Mouse (Mus musculus): ENCODE measurements around the gene Fgfr2.

The Fgfr2 gene

DNA sequence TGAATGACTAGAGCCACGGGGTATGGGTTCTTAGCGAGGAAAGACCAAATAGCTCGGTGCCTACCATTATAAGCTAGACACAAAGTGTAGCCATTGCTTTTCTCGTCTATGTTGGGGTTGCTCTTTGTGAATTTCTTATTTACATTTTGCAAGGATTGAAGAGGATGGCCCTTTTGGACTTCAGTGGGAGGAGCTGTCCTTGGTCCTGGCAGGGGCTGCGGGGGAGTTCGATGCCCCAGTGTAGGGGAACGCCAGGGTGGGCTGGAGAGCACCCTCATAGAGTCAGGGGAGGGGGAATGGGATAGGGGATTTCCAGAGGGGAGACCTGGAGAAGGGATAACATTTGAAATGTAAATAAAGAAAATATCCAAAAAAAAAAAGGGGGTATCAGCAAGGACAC, 1063.0 kb downstream of the Fgfr2 start:
- no peak for TF ChIP-seq CTCF (conservative IDR thresholded peaks at IDR 0.05; ENCODE audit: low read length)
- TF ChIP-seq NANOG (IDR thresholded peaks at IDR 0.05; ENCODE audit: borderline replicate concordance, low read length): no peak
- TF ChIP-seq POU5F1 (IDR thresholded peaks at IDR 0.05; ENCODE audit: borderline replicate concordance, low read length): no peak
- H3K9me3 ChIP-seq (ENCODE audit: low read length): no peaks in the 10 kb centered on the region
- H3K4me1 ChIP-seq (replicated peaks; ENCODE audit: low read depth, low read length): no peaks in the 10 kb centered on the region; the same call in 1 of the 2 replicates
- H3K36me3 ChIP-seq (ENCODE audit: insufficient read depth, low read length): no peaks in the 10 kb centered on the region
- H3K27me3 ChIP-seq (ENCODE audit: insufficient read depth, low read length): no peaks in the 10 kb centered on the region; the same call in 1 of the 2 replicates
- no peak overlapping the region for H3K4me3 ChIP-seq (replicated peaks; ENCODE audit: low read length)

DNA sequence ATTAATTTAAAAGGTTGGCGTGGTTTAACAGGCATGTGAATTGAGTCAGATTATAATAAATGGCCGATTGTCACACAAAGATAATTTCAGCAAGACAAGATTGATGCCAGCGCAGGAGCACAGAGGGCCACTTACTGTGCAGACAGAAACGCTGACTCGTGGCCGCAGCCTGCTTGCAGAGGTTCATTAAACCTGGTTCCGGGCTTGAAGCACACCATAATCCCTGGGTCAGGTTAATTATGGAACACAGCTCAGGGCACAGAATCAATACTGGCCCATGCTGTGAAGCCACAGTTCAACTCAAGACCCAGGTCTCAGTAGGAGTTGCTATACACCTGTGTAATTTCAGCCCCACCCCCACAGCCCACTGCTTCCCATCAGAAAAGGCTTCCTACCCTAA, 1066.6 kb downstream of the Fgfr2 start:
- H3K9me3 ChIP-seq (ENCODE audit: low read length): no peaks in the 10 kb centered on the region
- H3K4me1 ChIP-seq (replicated peaks; ENCODE audit: low read depth, low read length): no peaks in the 10 kb centered on the region; the same call in 1 of the 2 replicates
- H3K36me3 ChIP-seq (ENCODE audit: insufficient read depth, low read length): no peaks in the 10 kb centered on the region
- no peak overlapping the region for H3K4me3 ChIP-seq (replicated peaks; ENCODE audit: low read length)
- no peaks in the 10 kb centered on the region for H3K27me3 ChIP-seq (ENCODE audit: insufficient read depth, low read length)
- TF ChIP-seq POU5F1 (IDR thresholded peaks at IDR 0.05; ENCODE audit: borderline replicate concordance, low read length) (no peak), CTCF (conservative IDR thresholded peaks at IDR 0.05; ENCODE audit: low read length) (no peak), NANOG (IDR thresholded peaks at IDR 0.05; ENCODE audit: borderline replicate concordance, low read length) (no peak)

DNA sequence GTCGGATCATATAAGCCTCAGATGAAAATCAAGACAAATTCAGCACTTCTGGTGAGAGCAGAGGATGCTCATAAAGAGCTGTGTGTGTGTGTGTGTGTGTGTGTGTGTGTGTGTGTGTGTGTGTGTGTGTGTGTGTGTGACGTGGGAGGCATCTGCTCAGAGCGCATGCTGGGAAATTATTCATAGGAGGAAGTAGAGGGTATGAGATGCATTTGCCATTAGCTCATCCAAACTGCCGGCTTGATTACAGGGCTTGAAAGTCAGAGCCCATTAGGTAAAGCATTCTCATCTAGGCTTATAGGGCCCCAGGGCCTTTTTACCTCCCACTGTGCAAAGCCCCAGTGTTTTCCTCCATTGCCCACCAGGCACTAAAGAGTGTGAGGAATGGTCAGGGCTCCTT, 1076.5 kb downstream of the Fgfr2 start:
- no peaks in the 10 kb centered on the region for H3K36me3 ChIP-seq (ENCODE audit: insufficient read depth, low read length)
- TF ChIP-seq POU5F1 (IDR thresholded peaks at IDR 0.05; ENCODE audit: borderline replicate concordance, low read length) (no peak), NANOG (IDR thresholded peaks at IDR 0.05; ENCODE audit: borderline replicate concordance, low read length) (no peak), CTCF (conservative IDR thresholded peaks at IDR 0.05; ENCODE audit: low read length) (no peak)
- no peaks in the 10 kb centered on the region for H3K4me1 ChIP-seq (replicated peaks; ENCODE audit: low read depth, low read length)
- H3K27me3 ChIP-seq (ENCODE audit: insufficient read depth, low read length): no peaks in the 10 kb centered on the region; the same call in 1 of the 2 replicates
- no peak overlapping the region for H3K4me3 ChIP-seq (replicated peaks; ENCODE audit: low read length)
- H3K9me3 ChIP-seq (ENCODE audit: low read length): peaks cover 2% of the 10 kb centered on the region; the same call in 1 of the 2 replicates

DNA sequence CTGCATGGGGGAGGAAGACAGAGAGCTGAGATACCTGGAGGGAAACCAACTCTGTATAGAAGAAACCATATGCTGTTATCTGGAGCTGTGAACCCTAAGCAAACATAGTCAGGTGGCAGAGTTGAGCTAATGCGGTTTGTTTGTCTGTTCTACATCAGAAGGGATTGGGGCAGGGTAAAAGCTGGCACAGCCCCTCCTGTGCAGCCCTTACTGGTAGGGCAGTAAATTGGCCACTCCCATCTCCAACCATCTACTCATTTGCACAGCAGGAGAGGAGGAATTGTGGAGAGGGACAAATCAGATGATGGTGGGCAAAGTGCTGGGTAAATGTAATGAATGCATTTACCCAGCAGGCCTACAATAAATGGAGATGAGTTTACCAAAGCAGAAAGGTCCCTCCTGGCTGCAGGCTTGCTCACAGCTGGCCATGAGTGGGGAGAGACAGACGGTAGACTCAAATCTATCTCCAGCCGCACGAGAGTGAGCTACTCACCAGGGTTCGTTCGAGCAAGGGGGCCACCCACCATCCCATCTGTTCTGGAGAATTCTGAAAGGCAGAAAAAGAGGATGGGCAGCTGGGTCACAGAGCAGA, 1091.1 kb downstream of the Fgfr2 start:
- TF ChIP-seq NANOG (IDR thresholded peaks at IDR 0.05; ENCODE audit: borderline replicate concordance, low read length) (no peak), POU5F1 (IDR thresholded peaks at IDR 0.05; ENCODE audit: borderline replicate concordance, low read length) (no peak), CTCF (conservative IDR thresholded peaks at IDR 0.05; ENCODE audit: low read length) (no peak)

DNA sequence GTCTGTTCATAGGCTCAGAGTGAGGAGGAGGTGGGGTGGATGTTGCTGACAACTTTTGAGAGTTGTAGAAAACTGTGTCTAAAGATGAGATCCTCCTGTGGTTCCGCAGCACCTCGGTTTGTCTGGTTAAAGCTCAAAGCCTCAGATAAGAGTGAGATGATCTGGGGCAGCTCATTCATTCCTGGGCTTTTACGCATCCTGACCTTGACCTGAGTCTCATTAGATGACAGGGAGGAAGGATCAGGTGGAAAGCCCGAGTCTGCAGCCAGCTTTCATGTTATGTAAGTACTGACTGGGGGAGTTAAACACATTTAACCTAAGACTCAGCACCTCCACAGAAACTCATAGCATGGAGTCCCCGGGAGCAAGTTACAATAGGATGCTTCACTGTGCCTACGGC, 1096.5 kb downstream of the Fgfr2 start:
- Histone ChIP-seq H3K4me1 (replicated peaks; ENCODE audit: low read depth, low read length) (peaks cover 8% of the 10 kb centered on the region; the same call in 1 of the 2 replicates), H3K27me3 (ENCODE audit: insufficient read depth, low read length) (peaks cover 47% of the 10 kb centered on the region), H3K36me3 (ENCODE audit: insufficient read depth, low read length) (no peaks in the 10 kb centered on the region), H3K9me3 (ENCODE audit: low read length) (peaks cover 24% of the 10 kb centered on the region), H3K4me3 (replicated peaks; ENCODE audit: low read length) (no peak overlapping the region)
- TF ChIP-seq POU5F1 (IDR thresholded peaks at IDR 0.05; ENCODE audit: borderline replicate concordance, low read length): no peak
- no peak for TF ChIP-seq NANOG (IDR thresholded peaks at IDR 0.05; ENCODE audit: borderline replicate concordance, low read length)
- TF ChIP-seq CTCF (conservative IDR thresholded peaks at IDR 0.05; ENCODE audit: low read length): no peak

More for the DNA sequence above, 1091.1 kb downstream of the Fgfr2 start:
- Histone ChIP-seq H3K4me3 (replicated peaks; ENCODE audit: low read length) (no peak overlapping the region), H3K36me3 (ENCODE audit: insufficient read depth, low read length) (no peaks in the 10 kb centered on the region), H3K27me3 (ENCODE audit: insufficient read depth, low read length) (peaks cover 28% of the 10 kb centered on the region), H3K9me3 (ENCODE audit: low read length) (peaks cover 9% of the 10 kb centered on the region; the same call in 1 of the 2 replicates), H3K4me1 (replicated peaks; ENCODE audit: low read depth, low read length) (peaks cover 3% of the 10 kb centered on the region; the same call in 1 of the 2 replicates)

DNA sequence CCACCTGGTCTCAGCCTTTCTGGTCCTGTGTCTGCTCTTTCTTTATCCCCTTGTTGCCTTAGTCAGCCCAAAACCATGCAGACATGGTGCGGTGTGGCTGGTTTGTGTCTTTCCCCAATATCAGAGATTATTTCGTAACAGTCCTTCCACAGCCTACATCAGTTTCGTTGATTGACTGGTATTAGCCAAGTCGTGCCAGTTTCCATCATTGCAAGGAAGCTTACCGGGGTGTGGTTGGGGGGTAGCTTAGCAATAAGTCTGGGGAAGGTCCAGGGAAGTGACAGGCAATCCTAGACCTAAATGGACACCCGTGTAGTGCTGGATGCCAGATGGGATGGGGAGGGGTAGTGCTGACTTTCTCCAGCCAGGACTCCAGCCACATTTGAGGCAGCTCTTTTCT, 1097.6 kb downstream of the Fgfr2 start:
- no peak overlapping the region for H3K4me3 ChIP-seq (replicated peaks; ENCODE audit: low read length)
- peaks cover 8% of the 10 kb centered on the region; the same call in 1 of the 2 replicates for H3K4me1 ChIP-seq (replicated peaks; ENCODE audit: low read depth, low read length)
- no peak for TF ChIP-seq CTCF (conservative IDR thresholded peaks at IDR 0.05; ENCODE audit: low read length)
- TF ChIP-seq NANOG (IDR thresholded peaks at IDR 0.05; ENCODE audit: borderline replicate concordance, low read length): no peak
- TF ChIP-seq POU5F1 (IDR thresholded peaks at IDR 0.05; ENCODE audit: borderline replicate concordance, low read length): no peak
- H3K27me3 ChIP-seq (ENCODE audit: insufficient read depth, low read length): peaks cover 57% of the 10 kb centered on the region
- H3K9me3 ChIP-seq (ENCODE audit: low read length): peaks cover 33% of the 10 kb centered on the region
- no peaks in the 10 kb centered on the region for H3K36me3 ChIP-seq (ENCODE audit: insufficient read depth, low read length)

DNA sequence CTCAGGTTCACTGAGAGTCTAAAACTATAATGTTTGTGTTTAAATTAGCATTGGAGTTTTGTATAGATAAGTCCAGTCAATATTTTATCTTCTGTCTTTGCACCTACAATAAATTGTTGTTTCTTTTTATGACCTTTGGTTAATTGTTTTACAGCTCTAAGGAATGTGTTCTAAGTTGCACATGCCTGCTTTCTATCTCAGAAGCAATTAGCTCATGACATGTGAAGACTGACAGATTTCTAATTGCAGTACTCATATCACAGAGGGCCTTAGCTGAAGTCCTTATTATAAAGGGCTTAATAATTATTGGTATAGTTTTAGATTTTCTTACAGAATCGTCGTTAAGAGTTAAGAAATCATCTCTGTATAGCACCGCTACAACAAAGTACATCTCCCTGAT, 1107.2 kb downstream of the Fgfr2 start:
- H3K4me3 ChIP-seq (replicated peaks; ENCODE audit: low read length): no peak overlapping the region
- H3K27me3 ChIP-seq (ENCODE audit: insufficient read depth, low read length): peaks cover 84% of the 10 kb centered on the region
- TF ChIP-seq NANOG (IDR thresholded peaks at IDR 0.05; ENCODE audit: borderline replicate concordance, low read length): no peak
- peaks cover 9% of the 10 kb centered on the region for H3K4me1 ChIP-seq (replicated peaks; ENCODE audit: low read depth, low read length)
- peaks cover 55% of the 10 kb centered on the region for H3K9me3 ChIP-seq (ENCODE audit: low read length)
- no peaks in the 10 kb centered on the region for H3K36me3 ChIP-seq (ENCODE audit: insufficient read depth, low read length)

DNA sequence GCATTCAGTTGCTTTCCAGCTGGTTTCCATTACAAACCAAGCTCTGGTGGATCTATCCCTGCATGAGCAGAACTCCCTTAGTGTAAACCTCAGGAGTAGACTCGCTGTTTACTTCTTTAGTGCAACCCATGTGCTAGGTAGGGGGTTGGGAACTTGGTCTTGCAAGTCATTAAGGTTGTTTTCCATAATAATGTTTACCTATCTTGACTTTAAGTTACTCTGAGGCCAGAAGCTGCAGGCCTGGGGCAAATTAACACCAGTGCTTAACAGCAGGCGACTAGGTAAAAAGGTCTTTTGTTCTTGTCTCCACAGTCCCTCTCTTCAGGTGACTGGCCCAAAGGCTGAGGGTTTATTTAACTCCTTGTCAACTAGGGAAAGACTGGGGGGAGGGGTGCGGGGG, 1108.0 kb downstream of the Fgfr2 start:
- H3K9me3 ChIP-seq (ENCODE audit: low read length): peaks cover 49% of the 10 kb centered on the region
- no peak overlapping the region for H3K4me3 ChIP-seq (replicated peaks; ENCODE audit: low read length)
- no peaks in the 10 kb centered on the region for H3K36me3 ChIP-seq (ENCODE audit: insufficient read depth, low read length)
- H3K4me1 ChIP-seq (replicated peaks; ENCODE audit: low read depth, low read length): peaks cover 9% of the 10 kb centered on the region
- H3K27me3 ChIP-seq (ENCODE audit: insufficient read depth, low read length): peaks cover 85% of the 10 kb centered on the region
- no peak for TF ChIP-seq POU5F1 (IDR thresholded peaks at IDR 0.05; ENCODE audit: borderline replicate concordance, low read length)
- TF ChIP-seq NANOG (IDR thresholded peaks at IDR 0.05; ENCODE audit: borderline replicate concordance, low read length): peak; percentile 72; the same call in 1 of the 2 replicates

DNA sequence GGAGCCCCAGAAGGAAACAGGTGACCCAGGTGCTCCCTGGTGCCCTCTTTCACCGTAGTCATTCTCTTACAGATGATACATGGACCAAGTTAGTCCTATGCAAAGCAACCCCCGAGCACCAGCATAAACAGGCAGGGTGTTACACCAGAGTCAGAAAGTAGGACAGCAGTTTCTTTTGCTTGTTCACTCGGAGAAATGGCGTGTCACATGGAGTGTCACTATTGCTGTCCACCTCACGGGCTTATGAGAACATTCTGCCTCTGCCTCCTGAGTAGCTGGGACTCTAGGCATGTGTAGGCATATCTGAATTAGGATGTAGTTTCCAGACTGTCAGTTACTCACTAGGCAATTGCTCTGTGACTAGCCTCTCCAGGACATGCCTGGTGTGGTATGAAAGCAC, 1109.2 kb downstream of the Fgfr2 start:
- H3K9me3 ChIP-seq (ENCODE audit: low read length): peaks cover 39% of the 10 kb centered on the region
- H3K4me1 ChIP-seq (replicated peaks; ENCODE audit: low read depth, low read length): peaks cover 9% of the 10 kb centered on the region
- peaks cover 85% of the 10 kb centered on the region for H3K27me3 ChIP-seq (ENCODE audit: insufficient read depth, low read length)
- H3K36me3 ChIP-seq (ENCODE audit: insufficient read depth, low read length): no peaks in the 10 kb centered on the region
- H3K4me3 ChIP-seq (replicated peaks; ENCODE audit: low read length): no peak overlapping the region
- TF ChIP-seq POU5F1 (IDR thresholded peaks at IDR 0.05; ENCODE audit: borderline replicate concordance, low read length) (no peak), NANOG (IDR thresholded peaks at IDR 0.05; ENCODE audit: borderline replicate concordance, low read length) (no peak), CTCF (conservative IDR thresholded peaks at IDR 0.05; ENCODE audit: low read length) (no peak)

All from E14TG2a.4 (cell line).